In genomic region chr8:3500235-3501090, GRCm38 (mm10) we compare ENCODE assay signal across 8 mouse cellular contexts. TPM values are rescaled to one million over a fixed set of nuclear protein-coding genes. Genes with fewer than 3 reads are reported as not detected.
DNase-seq lines count a peak whose midpoint lies in the region; ATAC-seq and TF ChIP-seq lines count a peak whose summit lies in the region.

Gene Mcoln1, plus strand, starts transcription at chr8:3500457.

- peak; percentile 97 for DNase-seq in c-Kit-negative CD71-positive TER-119-positive erythroid progenitor cells, embryonic 14.5 days (ENCODE audit: low read depth, low spot score)
- peak; percentile 98 for DNase-seq in forebrain, embryonic 10.5 days (ENCODE audit: extremely low spot score, low spot score)
- peak; percentile 98 for DNase-seq in kidney, postnatal 25 days
- DNase-seq in liver, embryonic 14.5 days (ENCODE audit: low read depth in 3 of 3, low spot score in 3 of 3), result peak; percentile 95 to 96 (median 96)
- DNase-seq in neural tube, embryonic 11.5 days (ENCODE audit: low spot score), result peak; percentile 98
- peak; percentile 98 for DNase-seq in stomach, postnatal 0 days (ENCODE audit: low spot score)

- TF ChIP-seq CTCF in liver, embryonic 14.5 days (IDR thresholded peaks at IDR 0.05; ENCODE audit: low read depth), result peak; percentile 39
- peak; percentile 30; the same call in 1 of the 2 replicates for TF ChIP-seq CTCF in stomach, postnatal 0 days (IDR thresholded peaks at IDR 0.05; ENCODE audit: low read depth)

- H3K27ac ChIP-seq in forebrain, embryonic 10.5 days, result peak within 1 kb of the TSS; percentile 93
- peak within 1 kb of the TSS; percentile 92 for H3K27ac ChIP-seq in heart, embryonic 15.5 days
- peak within 1 kb of the TSS; percentile 81 for H3K27ac ChIP-seq in liver, embryonic 14.5 days
- peak within 1 kb of the TSS; percentile 71 for H3K27ac ChIP-seq in neural tube, embryonic 11.5 days (ENCODE audit: low read depth, low read length)
- peak within 1 kb of the TSS; percentile 82 for H3K27ac ChIP-seq in stomach, postnatal 0 days (replicated peaks)

- peak; percentile 41; the same call in 1 of the 2 replicates for TF ChIP-seq EP300 in liver, embryonic 14.5 days (IDR thresholded peaks at IDR 0.05; ENCODE audit: low read depth)
- TF ChIP-seq EP300 in stomach, postnatal 0 days (optimal IDR thresholded peaks at IDR 0.05), result no peak

- under 1% methylated on average over 70 of the region's 70 CpGs for whole genome bisulfite sequencing in forebrain, embryonic 10.5 days
- WGBS in heart, embryonic 15.5 days, result under 1% methylated on average over 69 of the region's 70 CpGs
- under 1% methylated on average over 70 of the region's 70 CpGs for WGBS in liver, embryonic 14.5 days (ENCODE audit: insufficient replicate concordance)
- under 1% methylated on average over 70 of the region's 70 CpGs for WGBS in neural tube, embryonic 11.5 days
- WGBS in stomach, postnatal 0 days, result under 1% methylated on average over 56 of the region's 70 CpGs

- H3K9me3 ChIP-seq in forebrain, embryonic 10.5 days, result peaks cover 18% of the 10 kb centered on the region
- H3K9me3 ChIP-seq in heart, embryonic 15.5 days (replicated peaks), result no peaks in the 10 kb centered on the region
- H3K9me3 ChIP-seq in liver, embryonic 14.5 days (ENCODE audit: control insufficient read depth, low read length), result no peaks in the 10 kb centered on the region
- peaks cover 3% of the 10 kb centered on the region; the same call in 1 of the 2 replicates for H3K9me3 ChIP-seq in neural tube, embryonic 11.5 days (ENCODE audit: control insufficient read depth, low read length)
- no peaks in the 10 kb centered on the region for H3K9me3 ChIP-seq in stomach, postnatal 0 days (ENCODE audit: control insufficient read depth, low read length)

- peaks cover 44% of the 10 kb centered on the region for H3K36me3 ChIP-seq in forebrain, embryonic 10.5 days (replicated peaks)
- H3K36me3 ChIP-seq in heart, embryonic 15.5 days, result peaks cover 18% of the 10 kb centered on the region
- no peaks in the 10 kb centered on the region for H3K36me3 ChIP-seq in liver, embryonic 14.5 days (replicated peaks; ENCODE audit: control insufficient read depth, insufficient read depth, low read depth)
- peaks cover 12% of the 10 kb centered on the region for H3K36me3 ChIP-seq in neural tube, embryonic 11.5 days (ENCODE audit: control insufficient read depth, insufficient read depth, low read length)
- H3K36me3 ChIP-seq in stomach, postnatal 0 days (ENCODE audit: control insufficient read depth, insufficient read depth, low read length), result peaks cover 10% of the 10 kb centered on the region

- H3K27me3 ChIP-seq in forebrain, embryonic 10.5 days (ENCODE audit: poor library complexity, severe bottlenecking), result no peaks in the 10 kb centered on the region
- no peaks in the 10 kb centered on the region for H3K27me3 ChIP-seq in heart, embryonic 15.5 days
- no peaks in the 10 kb centered on the region for H3K27me3 ChIP-seq in liver, embryonic 14.5 days (ENCODE audit: control insufficient read depth, insufficient read depth, low read length)
- H3K27me3 ChIP-seq in neural tube, embryonic 11.5 days (ENCODE audit: control insufficient read depth, insufficient read depth, low read length), result no peaks in the 10 kb centered on the region
- no peaks in the 10 kb centered on the region for H3K27me3 ChIP-seq in stomach, postnatal 0 days (ENCODE audit: control insufficient read depth, insufficient read depth, low read length)

- H3K4me2 ChIP-seq in heart, embryonic 15.5 days, result peak within 1 kb of the TSS; percentile 84
- H3K4me2 ChIP-seq in liver, embryonic 14.5 days (ENCODE audit: low read depth), result peak within 1 kb of the TSS; percentile 79
- H3K4me2 ChIP-seq in neural tube, embryonic 11.5 days (ENCODE audit: low read depth), result peak within 1 kb of the TSS; percentile 87
- H3K4me2 ChIP-seq in stomach, postnatal 0 days (replicated peaks; ENCODE audit: low read depth), result peak within 1 kb of the TSS; percentile 87

- peak within 1 kb of the TSS; percentile 91 for H3K9ac ChIP-seq in heart, embryonic 15.5 days
- H3K9ac ChIP-seq in liver, embryonic 14.5 days (replicated peaks), result peak within 1 kb of the TSS; percentile 79
- peak within 1 kb of the TSS; percentile 73 for H3K9ac ChIP-seq in neural tube, embryonic 11.5 days (ENCODE audit: low read length)
- peak within 1 kb of the TSS; percentile 82 for H3K9ac ChIP-seq in stomach, postnatal 0 days (ENCODE audit: low read length)

- peak; percentile 88 for ATAC-seq in CD4-positive, CD25-positive, alpha-beta regulatory T cell, adult 4 months
- peak; percentile 89 for ATAC-seq in heart, embryonic 15.5 days (replicated peaks; ENCODE audit: insufficient number of reproducible peaks, insufficient read depth, low FRiP score, low read depth)
- peak; percentile 90 for ATAC-seq in liver, embryonic 14.5 days (ENCODE audit: insufficient read depth)
- ATAC-seq in neural tube, embryonic 11.5 days (ENCODE audit: insufficient read depth, low FRiP score, low TSS enrichment), result peak; percentile 89
- ATAC-seq in stomach, postnatal 0 days (ENCODE audit: low FRiP score, low TSS enrichment), result peak; percentile 91

- H3K4me1 ChIP-seq in forebrain, embryonic 10.5 days, result peaks cover 32% of the 10 kb centered on the region
- peaks cover 12% of the 10 kb centered on the region for H3K4me1 ChIP-seq in heart, embryonic 15.5 days (replicated peaks)
- H3K4me1 ChIP-seq in liver, embryonic 14.5 days (replicated peaks; ENCODE audit: control insufficient read depth in 2 of 2, insufficient read depth in 2 of 2, low read length in 1 of 2), result peaks cover 2 to 15% of the 10 kb centered on the region in 2 experiments; a peak in 2 of 4 replicates
- peaks cover 6% of the 10 kb centered on the region for H3K4me1 ChIP-seq in neural tube, embryonic 11.5 days (ENCODE audit: control insufficient read depth, insufficient read depth, low read length)
- H3K4me1 ChIP-seq in stomach, postnatal 0 days (replicated peaks; ENCODE audit: control insufficient read depth, insufficient read depth), result 0 out of 2 replicates have a peak, but pooled peaks cover 6% of the 10 kb centered on the region

- peak within 1 kb of the TSS; percentile 83 for H3K4me3 ChIP-seq in forebrain, embryonic 10.5 days
- peak within 1 kb of the TSS; percentile 84 for H3K4me3 ChIP-seq in heart, embryonic 15.5 days
- peak within 1 kb of the TSS; percentile 74 to 93 for H3K4me3 ChIP-seq in liver, embryonic 14.5 days (ENCODE audit: insufficient read depth in 1 of 2, low read depth in 2 of 2, low read length in 2 of 2)
- peak within 1 kb of the TSS; percentile 77 for H3K4me3 ChIP-seq in neural tube, embryonic 11.5 days (ENCODE audit: low read depth, low read length)
- H3K4me3 ChIP-seq in stomach, postnatal 0 days (ENCODE audit: low read depth, low read length), result peak within 1 kb of the TSS; percentile 83

RNA-seq across cellular contexts. Expression of gene Mcoln1, which starts in this region (rescaled TPM):
- 10 to 100 TPM; 16.1 to 18.6 TPM for polyA plus RNA-seq in CD4-positive, CD25-positive, alpha-beta regulatory T cell, adult 4 months (2017; shearing (Covaris generic))
- polyA plus RNA-seq in forebrain, embryonic 10.5 days (2016; fragmentation: Nextera tagmentation; extraction: Ambion mirVana), result 56.9 and 59.3 TPM in 2 replicates
- polyA plus RNA-seq in heart, embryonic 15.5 days (2015; fragmentation: Nextera tagmentation; extraction: Ambion mirVana), result 42.3 and 54.2 TPM in 2 replicates
- 26.1 and 31.6 TPM in 2 replicates for polyA plus RNA-seq in liver, embryonic 14.5 days (2012; rRNA removed)
- polyA plus RNA-seq in liver, embryonic 14.5 days (2014; fragmentation: Nextera tagmentation; extraction: Ambion mirVana), result 12.6 and 13.8 TPM in 2 replicates
- 50.3 and 56.0 TPM in 2 replicates for polyA plus RNA-seq in neural tube, embryonic 11.5 days (2014; fragmentation: Nextera tagmentation; extraction: Ambion mirVana)
- polyA plus RNA-seq in stomach, postnatal 0 days (2015; fragmentation: Nextera tagmentation; extraction: Ambion mirVana), result 24.7 and 28.4 TPM in 2 replicates

Comparison
In these comparisons a context has a peak if more than half of its experiments do, and no peak if none do; other contexts are left out.
1. Peak in every context shown above with its lines: DNase-seq, ATAC-seq, H3K4me3 ChIP-seq and H3K27ac ChIP-seq.